Mouse (Mus musculus) ES-Bruce4 (cell line): ENCODE measurements at regions not wholly inside any gene's neighbourhood (a gene's known extent, or its start where the extent isn't known, plus 50 kb on each side); places are given as distances from the start of the nearest gene placed in this dataset.

Experiments used
- H3K27ac ChIP-seq: 2 replicates; pipeline ENCODE4 v1.5.1; 2012; ENCODE audit warnings: low read length, inconsistent platforms; ENCODE audit not compliant: insufficient read depth
- H3K27me3 ChIP-seq: 2 replicates; pipeline ENCODE4 v1.6.1; 2012; ENCODE audit warnings: mild to moderate bottlenecking, low read length, inconsistent platforms; ENCODE audit not compliant: control insufficient read depth, poor library complexity, insufficient read depth, severe bottlenecking
- H3K36me3 ChIP-seq: 2 replicates; pipeline ENCODE4 v1.6.1; 2012; ENCODE audit warnings: inconsistent platforms, mild to moderate bottlenecking, low read length, moderate library complexity; ENCODE audit not compliant: control insufficient read depth, poor library complexity, insufficient read depth, severe bottlenecking
- H3K4me1 ChIP-seq: one replicate; pipeline ENCODE4 v1.8.1; 2011; ENCODE audit warnings: low read length; ENCODE audit not compliant: control insufficient read depth, insufficient read depth
- H3K4me3 ChIP-seq: 2 replicates; pipeline ENCODE4 v1.5.1; 2011; ENCODE audit warnings: low read depth, mild to moderate bottlenecking, low read length
- H3K9ac ChIP-seq: 2 replicates; pipeline ENCODE4 v1.6.1; 2012; ENCODE audit warnings: low read depth, mild to moderate bottlenecking, inconsistent platforms; ENCODE audit not compliant: poor library complexity, severe bottlenecking
- H3K9me3 ChIP-seq: replicated peaks from 2 replicates; pipeline ENCODE4 v1.6.1; 2012; ENCODE audit warnings: mild to moderate bottlenecking, low read length, inconsistent platforms; ENCODE audit not compliant: control insufficient read depth, poor library complexity, insufficient read depth, severe bottlenecking
- CTCF ChIP-seq: IDR thresholded peaks from one replicate; pipeline ENCODE4 v1.8.1; 2011; ENCODE audit warnings: low read depth, low read length
- EP300 ChIP-seq: IDR thresholded peaks from 2 replicates; pipeline ENCODE4 v1.6.1; 2011; ENCODE audit warnings: low read depth, low read length; ENCODE audit not compliant: insufficient read depth
- POLR2A ChIP-seq: IDR thresholded peaks from one replicate; pipeline ENCODE4 v1.8.1; 2011; ENCODE audit warnings: low read length; ENCODE audit not compliant: insufficient read depth

DNA sequence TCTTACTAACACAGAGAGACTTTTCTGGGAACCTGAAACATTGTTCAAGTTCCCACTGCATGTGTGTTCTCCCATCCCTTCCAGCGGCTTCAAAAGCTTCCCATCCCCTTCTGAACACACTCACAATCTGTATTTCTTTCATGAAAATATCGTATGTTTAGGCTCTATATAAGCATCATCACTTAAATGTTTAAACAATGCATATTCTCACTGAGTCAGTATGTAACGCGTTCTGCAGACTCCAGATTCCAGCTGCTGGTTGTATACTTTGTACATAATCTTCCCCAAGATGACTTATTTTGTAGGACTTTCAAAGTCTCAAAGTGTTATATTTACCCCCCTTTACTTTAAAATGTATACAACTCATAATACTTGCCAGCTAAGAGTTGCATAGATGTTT is 735.5 kb upstream of the Arrdc4 start:
- H3K4me1 ChIP-seq, result no peaks in the 10 kb centered on the region
- H3K27ac ChIP-seq, result no peak overlapping the region
- no peaks in the 10 kb centered on the region for H3K9me3 ChIP-seq
- no peak overlapping the region for H3K4me3 ChIP-seq
- TF ChIP-seq POLR2A (no peak), EP300 (no peak), CTCF (no peak)
- H3K36me3 ChIP-seq, result no peaks in the 10 kb centered on the region
- H3K9ac ChIP-seq, result no peak overlapping the region
- H3K27me3 ChIP-seq, result no peaks in the 10 kb centered on the region
